Mouse (Mus musculus) limb, embryonic 11.5 days (tissue): ENCODE results near the gene Cst6. TPM values are rescaled to one million over a fixed set of nuclear protein-coding genes. Genes with fewer than 3 reads are reported as not detected.

Source experiments
- ATAC-seq: fragments of 200-750 bp; cut with Nextera tagmentation; 2 replicates; pipeline ENCODE4 v1.8.0; 2017; ENCODE audit warnings: low read depth; ENCODE audit not compliant: insufficient number of reproducible peaks, low FRiP score, low TSS enrichment
- DNase-seq: peaks from one replicate; pipeline ENCODE4 v3.0.0-alpha.2; 2015; ENCODE audit warnings: low spot score
- H3K27ac ChIP-seq: fragments of 300-500 bp; sonication (generic); replicated peaks from 2 replicates; pipeline ENCODE4 v1.5.1; 2014; ENCODE audit warnings: low read depth, mild to moderate bottlenecking, low read length
- H3K27me3 ChIP-seq: fragments of 300-500 bp; sonication (generic); 2 replicates; pipeline ENCODE4 v1.6.1; 2014; ENCODE audit warnings: mild to moderate bottlenecking, low read length, mixed read lengths; ENCODE audit not compliant: control insufficient read depth, insufficient read depth
- H3K36me3 ChIP-seq: fragments of 300-500 bp; sonication (generic); 2 replicates; pipeline ENCODE4 v1.6.1; 2014; ENCODE audit warnings: mild to moderate bottlenecking, low read length, moderate library complexity, mixed read lengths; ENCODE audit not compliant: control insufficient read depth, insufficient read depth
- H3K4me1 ChIP-seq: fragments of 300-500 bp; sonication (generic); 2 replicates; pipeline ENCODE4 v1.6.1; 2014; ENCODE audit warnings: low read length, mixed read lengths; ENCODE audit not compliant: control insufficient read depth, insufficient read depth
- H3K4me2 ChIP-seq: fragments of 300-500 bp; sonication (generic); 2 replicates; pipeline ENCODE4 v1.6.1; 2014; ENCODE audit warnings: low read depth, mild to moderate bottlenecking, moderate library complexity; ENCODE audit not compliant: severe bottlenecking
- H3K4me3 ChIP-seq: fragments of 300-500 bp; sonication (generic); 2 replicates; pipeline ENCODE4 v1.5.1; 2014; ENCODE audit warnings: low read depth, low read length
- H3K9ac ChIP-seq: fragments of 300-500 bp; sonication (generic); 2 replicates; pipeline ENCODE4 v1.6.1; 2014; ENCODE audit warnings: mild to moderate bottlenecking, low read length
- H3K9me3 ChIP-seq: fragments of 300-500 bp; sonication (generic); 2 replicates; pipeline ENCODE4 v1.6.1; 2016; ENCODE audit warnings: low read length; ENCODE audit not compliant: control insufficient read depth
- WGBS: fragments of 180-500 bp; shearing (Covaris S2); extraction: QIAGEN DNeasy Blood & Tissue Kit; methylation state at CpG from one replicate; pipeline ENCODE4 v1.1.7; 2014; 5-methylcytosine and 5-hydroxymethylcytosine counted together
- polyA plus RNA-seq: library from polyadenylated mRNA; unstranded; fragments of >200 nt; fragmentation: Nextera tagmentation; extraction: Ambion mirVana; gene quantifications from 2 replicates; pipeline ENCODE4 v1.2.1, GENCODE M21; 2014

Gene Cst6
- polyA plus RNA-seq, 1 experiment from 2014 or later: 0.64 TPM

DNA sequence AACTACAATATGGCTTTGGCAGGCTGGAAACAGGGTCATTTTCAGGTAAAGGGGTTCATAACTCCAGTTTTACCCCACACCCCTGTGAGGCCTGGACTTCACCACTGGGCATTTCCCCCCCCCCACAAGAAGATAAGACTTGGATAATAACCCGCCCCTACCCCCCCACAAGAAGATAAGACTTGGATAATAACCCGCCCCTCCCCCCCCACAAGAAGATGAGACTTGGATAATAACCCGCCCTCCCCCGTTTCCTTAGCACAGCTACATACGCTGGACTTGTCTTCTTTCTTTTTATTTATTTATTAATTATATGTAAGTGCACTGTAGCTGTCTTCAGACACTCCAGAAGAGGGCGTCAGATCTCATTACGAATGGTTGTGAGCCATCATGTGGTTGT is 40.3 kb downstream of the Cst6 start:
- H3K36me3 ChIP-seq: no peaks in the 10 kb centered on the region
- H3K4me1 ChIP-seq: no peaks in the 10 kb centered on the region
- no peak overlapping the region for H3K4me3 ChIP-seq
- no peak overlapping the region for H3K4me2 ChIP-seq
- DNase-seq: no peak
- no peak overlapping the region for H3K9ac ChIP-seq
- H3K27me3 ChIP-seq: no peaks in the 10 kb centered on the region; the same call in 1 of the 2 replicates
- WGBS: 85% methylated on average over 7 of the region's 7 CpGs
- no peak for ATAC-seq
- H3K27ac ChIP-seq: no peak overlapping the region
- H3K9me3 ChIP-seq: no peaks in the 10 kb centered on the region

DNA sequence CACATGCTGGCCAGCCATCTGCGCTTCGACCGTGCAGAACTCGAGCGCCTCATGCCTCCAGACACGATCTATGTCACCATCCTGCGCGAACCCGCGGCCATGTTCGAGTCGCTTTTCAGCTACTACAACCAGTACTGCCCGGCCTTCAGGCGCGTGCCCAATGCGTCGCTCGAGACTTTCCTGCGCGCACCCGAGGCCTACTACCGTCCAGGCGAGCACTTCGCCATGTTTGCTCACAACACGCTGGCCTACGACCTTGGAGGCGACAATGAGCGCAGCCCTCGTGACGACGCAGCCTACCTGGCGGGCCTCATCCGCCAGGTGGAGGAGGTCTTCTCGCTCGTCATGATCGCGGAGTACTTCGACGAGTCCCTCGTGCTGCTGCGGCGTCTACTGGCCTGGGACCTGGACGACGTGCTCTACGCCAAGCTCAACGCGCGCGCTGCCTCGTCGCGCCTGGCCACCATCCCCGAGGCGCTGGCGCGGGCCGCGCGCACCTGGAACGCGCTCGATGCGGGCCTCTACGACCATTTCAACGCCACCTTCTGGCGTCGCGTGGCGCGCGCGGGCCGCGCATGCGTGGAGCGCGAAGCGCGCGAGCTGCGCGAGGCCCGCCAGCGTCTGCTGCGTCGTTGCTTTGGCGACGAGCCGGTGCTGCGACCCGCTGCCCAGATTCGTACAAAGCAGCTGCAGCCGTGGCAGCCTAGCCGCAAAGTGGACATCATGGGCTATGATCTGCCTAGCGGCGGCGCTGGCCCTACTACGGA is 42.2 kb downstream of the Cst6 start:
- no peaks in the 10 kb centered on the region for H3K4me1 ChIP-seq
- WGBS: 33% methylated on average over 98 of the region's 98 CpGs
- no peaks in the 10 kb centered on the region; the same call in 1 of the 2 replicates for H3K27me3 ChIP-seq
- no peak overlapping the region for H3K9ac ChIP-seq
- peak overlapping the region; percentile 34; the same call in 1 of the 2 replicates for H3K4me2 ChIP-seq
- ATAC-seq (no peak), DNase-seq (peak; percentile 47)
- H3K4me3 ChIP-seq: no peak overlapping the region
- H3K27ac ChIP-seq: no peak overlapping the region
- no peaks in the 10 kb centered on the region for H3K36me3 ChIP-seq
- H3K9me3 ChIP-seq: no peaks in the 10 kb centered on the region

DNA sequence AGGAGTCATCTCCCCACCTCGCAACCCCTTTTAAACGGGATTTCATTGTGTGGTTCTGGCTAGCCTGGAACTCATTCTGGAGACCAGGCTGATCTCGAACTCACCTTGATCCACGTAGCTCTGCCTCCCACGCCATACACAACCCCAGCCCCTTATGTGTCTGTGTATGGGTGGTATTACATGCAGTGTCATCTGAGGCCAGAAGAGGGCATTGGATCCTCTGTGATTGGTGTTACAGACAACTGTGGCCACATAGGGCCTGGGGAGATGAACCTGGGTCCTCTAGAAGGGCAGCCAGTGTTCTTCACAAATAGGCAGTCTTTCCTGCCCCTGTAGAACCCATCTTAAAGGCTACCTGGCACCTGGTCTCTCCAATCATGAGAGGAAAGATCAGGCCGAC is 43.1 kb downstream of the Cst6 start:
- Histone ChIP-seq H3K4me1 (no peaks in the 10 kb centered on the region), H3K9me3 (no peaks in the 10 kb centered on the region), H3K4me3 (no peak overlapping the region), H3K27ac (no peak overlapping the region), H3K27me3 (no peaks in the 10 kb centered on the region; the same call in 1 of the 2 replicates), H3K36me3 (no peaks in the 10 kb centered on the region), H3K9ac (no peak overlapping the region), H3K4me2 (no peak overlapping the region)
- 85% methylated on average over 6 of the region's 6 CpGs for WGBS
- DNase-seq (no peak), ATAC-seq (no peak)

DNA sequence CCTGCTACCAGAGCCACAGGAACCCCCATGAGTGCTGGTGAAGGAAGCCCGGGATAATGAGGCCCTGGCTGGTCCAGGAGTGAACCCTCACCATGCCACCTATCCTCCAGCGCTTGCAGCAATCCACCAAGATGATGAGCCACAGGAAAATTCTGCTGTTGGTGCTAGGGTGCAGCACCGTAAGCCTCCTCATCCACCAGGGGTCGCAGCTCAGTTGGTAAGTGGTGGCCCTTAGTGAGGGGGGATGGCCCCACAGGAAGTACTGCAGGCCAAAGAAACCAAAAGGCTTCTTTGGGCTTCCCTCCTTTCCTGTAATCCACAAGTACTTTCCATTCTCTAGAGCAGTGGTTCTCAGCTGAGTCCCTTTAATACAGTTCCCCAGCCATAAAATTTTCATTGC is 46.9 kb downstream of the Cst6 start:
- Histone ChIP-seq H3K27me3 (no peaks in the 10 kb centered on the region), H3K4me2 (no peak overlapping the region), H3K27ac (no peak overlapping the region), H3K4me3 (no peak overlapping the region), H3K4me1 (no peaks in the 10 kb centered on the region), H3K9me3 (no peaks in the 10 kb centered on the region), H3K36me3 (no peaks in the 10 kb centered on the region), H3K9ac (no peak overlapping the region)
- 26% methylated on average over 4 of the region's 4 CpGs for WGBS
- ATAC-seq (no peak), DNase-seq (peak; percentile 69)

DNA sequence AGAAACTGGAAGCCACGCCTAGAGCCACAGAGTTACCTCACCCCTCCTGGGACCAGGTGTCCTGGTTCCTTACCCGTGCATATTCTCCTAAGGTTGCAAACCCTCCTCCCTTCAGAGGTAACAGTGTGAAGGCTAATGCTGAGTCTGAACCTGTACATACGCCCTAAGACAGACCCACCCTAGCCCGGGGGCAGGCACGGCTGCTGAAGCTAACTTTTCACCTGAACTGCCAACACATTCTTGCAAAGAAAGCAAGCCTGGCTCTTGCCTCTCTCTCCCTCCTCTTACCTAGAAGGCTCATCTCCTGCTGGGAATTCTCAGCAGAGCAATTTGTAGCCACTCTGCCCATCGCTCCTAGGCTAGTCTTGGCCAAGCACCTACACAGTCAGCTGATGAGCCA is 48.8 kb downstream of the Cst6 start:
- no peak overlapping the region for H3K4me2 ChIP-seq
- no peaks in the 10 kb centered on the region for H3K27me3 ChIP-seq
- no peak for ATAC-seq
- H3K36me3 ChIP-seq: no peaks in the 10 kb centered on the region
- no peak overlapping the region for H3K9ac ChIP-seq
- WGBS: 70% methylated on average over 6 of the region's 6 CpGs
- no peak overlapping the region for H3K4me3 ChIP-seq
- no peak overlapping the region for H3K27ac ChIP-seq
- no peaks in the 10 kb centered on the region for H3K9me3 ChIP-seq
- H3K4me1 ChIP-seq: peaks cover 5% of the 10 kb centered on the region; the same call in 1 of the 2 replicates
- DNase-seq: no peak

DNA sequence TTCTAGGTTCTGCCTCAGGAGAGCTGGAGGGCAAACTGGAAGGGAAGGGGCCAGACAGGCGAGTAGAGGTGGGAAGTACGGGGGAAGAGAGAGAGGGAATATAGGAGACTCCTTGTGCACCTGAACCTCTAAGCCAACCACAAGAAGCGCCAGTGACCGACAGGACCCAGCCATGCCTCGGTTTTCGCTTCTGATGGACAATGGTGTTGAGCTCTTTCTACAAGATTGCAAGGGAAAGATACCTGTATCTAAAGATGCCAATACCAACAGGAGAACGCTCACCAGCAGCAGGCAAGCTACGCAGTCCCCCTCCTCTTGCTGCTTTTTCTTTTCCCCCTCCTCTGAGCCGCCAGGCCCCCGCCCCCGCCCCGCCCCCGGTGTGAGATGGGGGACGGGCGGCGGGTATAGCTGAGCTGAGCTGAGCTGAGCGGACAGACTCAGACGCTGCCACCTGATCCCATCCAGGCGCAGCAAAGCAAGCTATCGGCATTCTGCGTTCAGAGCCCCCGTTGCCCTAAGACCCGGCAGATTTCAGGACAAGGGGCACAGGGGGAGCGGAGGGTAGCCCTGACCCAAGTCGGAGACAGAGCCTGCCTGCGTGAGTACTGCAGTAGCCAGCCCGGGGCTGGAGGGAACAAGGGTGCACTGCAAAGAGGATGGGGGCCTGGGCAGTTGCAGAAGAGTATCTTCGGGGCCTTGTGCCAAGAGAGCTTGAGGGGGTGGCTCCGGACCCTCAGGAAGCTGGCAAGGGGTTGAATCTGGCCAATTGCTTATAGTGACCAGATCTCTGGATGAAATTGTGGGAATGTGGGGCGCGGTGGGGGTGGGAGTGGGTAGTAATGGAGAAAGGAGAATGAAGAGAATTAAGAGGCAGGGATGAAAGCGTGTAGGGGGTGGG is 51.2 kb downstream of the Cst6 start, which contains the start of gene Gal3st3:
Gal3st3 (plus strand) TSS at position 429 of the 898 bp plus-strand sequence.
- Histone ChIP-seq H3K9ac (peak within 1 kb of the TSS; percentile 53), H3K4me3 (peak within 1 kb of the TSS; percentile 31), H3K27me3 (no peaks in the 10 kb centered on the region), H3K9me3 (no peaks in the 10 kb centered on the region), H3K4me1 (peaks cover 11% of the 10 kb centered on the region), H3K4me2 (peak within 1 kb of the TSS; percentile 49), H3K27ac (no peak within 1 kb of the TSS), H3K36me3 (peaks cover under 1% of the 10 kb centered on the region; the same call in 1 of the 2 replicates)
- DNase-seq (peak; percentile 72), ATAC-seq (peak; percentile 41; the same call in 1 of the 2 replicates)
- 7% methylated on average over 31 of the region's 32 CpGs for WGBS

DNA sequence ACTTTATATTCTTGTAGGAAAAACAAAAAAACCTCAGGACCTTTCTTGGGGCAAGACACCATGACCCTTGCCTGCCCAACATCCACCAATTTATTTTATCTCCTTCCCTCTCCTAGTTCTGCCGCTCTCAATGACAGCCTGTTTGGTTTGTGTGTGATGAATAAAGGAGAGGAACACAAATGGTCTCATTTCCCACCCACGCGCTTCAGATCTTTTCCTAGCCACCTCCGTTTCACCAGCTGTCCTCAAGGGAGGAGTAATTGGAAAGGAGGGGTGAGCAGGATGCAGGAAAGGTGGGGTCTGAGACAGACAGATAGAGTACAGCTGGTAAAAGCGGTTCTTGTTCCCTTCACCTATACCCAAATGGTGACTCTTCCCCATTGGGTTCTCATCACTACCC is 52.7 kb downstream of the Cst6 start:
- Histone ChIP-seq H3K9ac (no peak overlapping the region), H3K36me3 (peaks cover 7% of the 10 kb centered on the region), H3K4me1 (peaks cover 11% of the 10 kb centered on the region), H3K27ac (no peak overlapping the region), H3K9me3 (no peaks in the 10 kb centered on the region), H3K4me3 (no peak overlapping the region), H3K4me2 (no peak overlapping the region), H3K27me3 (no peaks in the 10 kb centered on the region)
- no peak for DNase-seq
- WGBS: 47% methylated on average over 5 of the region's 5 CpGs
- ATAC-seq: no peak

DNA sequence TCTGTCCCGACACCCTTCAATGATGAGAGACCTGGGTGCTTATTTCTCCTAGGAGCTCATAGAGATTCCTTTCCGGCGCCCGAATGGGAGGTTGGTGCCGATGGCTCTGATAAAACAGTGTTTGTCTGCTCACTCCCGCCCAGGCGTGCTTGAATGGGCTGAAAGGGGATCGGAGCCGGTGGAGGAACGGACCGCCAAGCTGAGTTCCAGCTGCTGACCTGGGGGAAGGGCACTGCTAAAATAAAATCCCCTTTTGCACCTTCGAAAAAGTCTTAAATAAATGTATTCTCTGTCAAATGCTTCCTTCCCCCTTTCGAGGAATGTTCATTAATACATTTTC is 53.7 kb downstream of the Cst6 start:
- Histone ChIP-seq H3K4me1 (peaks cover 11% of the 10 kb centered on the region), H3K4me3 (peak overlapping the region; percentile 91), H3K9ac (peak overlapping the region; percentile 56), H3K27me3 (no peaks in the 10 kb centered on the region), H3K9me3 (no peaks in the 10 kb centered on the region), H3K27ac (peak overlapping the region; percentile 44; the same call in 1 of the 2 replicates), H3K4me2 (peak overlapping the region; percentile 46), H3K36me3 (peaks cover 7% of the 10 kb centered on the region)
- ATAC-seq (peak; percentile 10; the same call in 1 of the 2 replicates), DNase-seq (no peak)
- WGBS: 4% methylated on average over 13 of the region's 13 CpGs
